Mouse (Mus musculus): ENCODE data around the gene G6pc2.

G6pc2 gene

GRCm38 (mm10) chr2:69234976-69235678 is 24.3 kb downstream of the G6pc2 start:
- no peak for DNase-seq (ENCODE audit: extremely low spot score, low read depth, low spot score)

- DNase-seq (ENCODE audit: extremely low spot score, low read depth, low spot score): no peak
Observed at GRCm38 (mm10) chr2:69239315-69239714, 28.4 kb downstream of the G6pc2 start.

- no peak for DNase-seq (ENCODE audit: extremely low spot score, low read depth, low spot score)
Observed at GRCm38 (mm10) chr2:69244924-69245323, 34.1 kb downstream of the G6pc2 start.

- DNase-seq (ENCODE audit: extremely low spot score, low read depth, low spot score): no peak
Observed at GRCm38 (mm10) chr2:69247081-69247480, 36.2 kb downstream of the G6pc2 start.

- DNase-seq (ENCODE audit: extremely low spot score, low read depth, low spot score): no peak
Observed at GRCm38 (mm10) chr2:69248221-69248755, 37.4 kb downstream of the G6pc2 start.

GRCm38 (mm10) chr2:69264069-69264618 is 53.3 kb downstream of the G6pc2 start:
- DNase-seq (ENCODE audit: extremely low spot score, low read depth, low spot score): no peak

- DNase-seq (ENCODE audit: extremely low spot score, low read depth, low spot score): no peak
Observed at GRCm38 (mm10) chr2:69275875-69276274, 65.0 kb downstream of the G6pc2 start.

All from hindlimb bud, embryonic 11.5 days (tissue).